Mouse (Mus musculus) lung, postnatal 0 days (tissue): ENCODE data around the gene Alpk3. TPM values are rescaled to one million over a fixed set of nuclear protein-coding genes. Genes with fewer than 3 reads are reported as not detected.

Experiments used
- ATAC-seq: fragments of 200-750 bp; cut with Nextera tagmentation; 2 replicates; pipeline ENCODE4 v1.8.0; 2017; ENCODE audit warnings: moderate library complexity
- DNase-seq: peaks from one replicate; pipeline ENCODE4 v3.0.0-alpha.2; 2016; ENCODE audit warnings: low spot score
- H3K27ac ChIP-seq: fragments of 300-500 bp; sonication (generic); 2 replicates; pipeline ENCODE4 v1.5.1; 2014; ENCODE audit warnings: antibody characterized with exemption, mild to moderate bottlenecking, low read length, mixed read lengths
- H3K27me3 ChIP-seq: fragments of 300-500 bp; sonication (generic); replicated peaks from 2 replicates; pipeline ENCODE4 v1.6.1; 2014; ENCODE audit warnings: low read length, mixed read lengths; ENCODE audit not compliant: insufficient read depth
- H3K36me3 ChIP-seq: fragments of 300-500 bp; sonication (generic); 2 replicates; pipeline ENCODE4 v1.6.1; 2014; ENCODE audit warnings: low read length, mixed read lengths; ENCODE audit not compliant: insufficient read depth
- H3K4me1 ChIP-seq: fragments of 300-500 bp; sonication (generic); 2 replicates; pipeline ENCODE4 v1.6.1; 2014; ENCODE audit warnings: antibody characterized with exemption, low read depth, low read length, mixed read lengths; ENCODE audit not compliant: insufficient read depth
- H3K4me2 ChIP-seq: fragments of 300-500 bp; sonication (generic); replicated peaks from 2 replicates; pipeline ENCODE4 v1.6.1; 2014; ENCODE audit warnings: low read depth, mild to moderate bottlenecking, low read length, moderate library complexity, mixed read lengths
- H3K4me3 ChIP-seq: fragments of 300-500 bp; sonication (generic); 2 replicates; pipeline ENCODE4 v1.5.1; 2014; ENCODE audit warnings: low read depth, low read length
- H3K9ac ChIP-seq: fragments of 300-500 bp; sonication (generic); replicated peaks from 2 replicates; pipeline ENCODE4 v1.6.1; 2014; ENCODE audit warnings: low read depth, mild to moderate bottlenecking
- H3K9me3 ChIP-seq: fragments of 300-500 bp; sonication (generic); 2 replicates; pipeline ENCODE4 v1.6.1; 2016; ENCODE audit warnings: low read length, mixed read lengths
- CTCF ChIP-seq: IDR thresholded peaks from 2 replicates; pipeline ENCODE4 v1.5.1; 2016; ENCODE audit warnings: antibody characterized with exemption, mild to moderate bottlenecking
- EP300 ChIP-seq: IDR thresholded peaks from 2 replicates; pipeline ENCODE4 v1.6.1; 2016; ENCODE audit warnings: antibody characterized with exemption, mild to moderate bottlenecking, control low read depth
- WGBS: fragments of 180-500 bp; shearing (Covaris S2); extraction: QIAGEN DNeasy Blood & Tissue Kit; methylation state at CpG from one replicate; pipeline ENCODE4 v1.1.7; 2014; 5-methylcytosine and 5-hydroxymethylcytosine counted together
- polyA plus RNA-seq: library from polyadenylated mRNA; unstranded; fragments of >200 nt; fragmentation: Nextera tagmentation; extraction: Ambion mirVana; gene quantifications from 2 replicates; pipeline ENCODE4 v1.2.1, GENCODE M21; 2015

The Alpk3 gene
- 0.70 and 0.80 TPM in 2 replicates for polyA plus RNA-seq

- Histone ChIP-seq H3K9ac (0 out of 2 replicates have a peak within 1 kb of the TSS, but pooled peaks have one; percentile 19), H3K4me1 (peaks cover 16% of the 10 kb centered on the region; the same call in 1 of the 2 replicates), H3K27me3 (no peaks in the 10 kb centered on the region), H3K9me3 (no peaks in the 10 kb centered on the region), H3K27ac (peak within 1 kb of the TSS; percentile 83), H3K36me3 (no peaks in the 10 kb centered on the region), H3K4me3 (no peak within 1 kb of the TSS), H3K4me2 (0 out of 2 replicates have a peak within 1 kb of the TSS, but pooled peaks have one; percentile 19)
- TF ChIP-seq CTCF (no peak), EP300 (no peak)
- 30% methylated on average over 27 of the region's 27 CpGs for WGBS
- DNase-seq, result peak; percentile 46
- ATAC-seq, result peak; percentile 75
These were observed at the start of gene Alpk3 for GRCm38 (mm10) chr7:81057471-81057870. Gene Alpk3 (plus strand): TSS chr7:81057600.

GRCm38 (mm10) chr7:81008285-81008684 is 49.1 kb upstream of the Alpk3 start:
- WGBS, result 55% methylated on average over 3 of the region's 3 CpGs
- no peaks in the 10 kb centered on the region for H3K9me3 ChIP-seq
- H3K4me2 ChIP-seq, result no peak overlapping the region
- H3K27me3 ChIP-seq, result no peaks in the 10 kb centered on the region
- DNase-seq (no peak), ATAC-seq (no peak)
- no peaks in the 10 kb centered on the region; the same call in 1 of the 2 replicates for H3K4me1 ChIP-seq
- no peak overlapping the region for H3K4me3 ChIP-seq
- no peak for TF ChIP-seq CTCF
- TF ChIP-seq EP300, result no peak
- H3K9ac ChIP-seq, result no peak overlapping the region
- no peak overlapping the region for H3K27ac ChIP-seq
- H3K36me3 ChIP-seq, result no peaks in the 10 kb centered on the region

- no peaks in the 10 kb centered on the region for H3K4me1 ChIP-seq
- H3K36me3 ChIP-seq, result no peaks in the 10 kb centered on the region
- no peaks in the 10 kb centered on the region for H3K9me3 ChIP-seq
- H3K27me3 ChIP-seq, result no peaks in the 10 kb centered on the region
- no peak overlapping the region for H3K27ac ChIP-seq
- DNase-seq (no peak), ATAC-seq (no peak)
- no peak overlapping the region for H3K4me2 ChIP-seq
- no peak for TF ChIP-seq EP300
- TF ChIP-seq CTCF, result no peak
- WGBS, result 85% methylated on average over 3 of the region's 3 CpGs
- no peak overlapping the region for H3K4me3 ChIP-seq
- H3K9ac ChIP-seq, result no peak overlapping the region
These were observed 45.8 kb upstream of the Alpk3 start for GRCm38 (mm10) chr7:81011576-81011975.

- H3K4me3 ChIP-seq, result no peak overlapping the region
- H3K36me3 ChIP-seq, result peaks cover 20% of the 10 kb centered on the region
- H3K27me3 ChIP-seq, result no peaks in the 10 kb centered on the region
- no peaks in the 10 kb centered on the region for H3K4me1 ChIP-seq
- WGBS, result 77% methylated on average over 11 of the region's 11 CpGs
- H3K9ac ChIP-seq, result no peak overlapping the region
- no peak for ATAC-seq
- no peaks in the 10 kb centered on the region for H3K9me3 ChIP-seq
- H3K4me2 ChIP-seq, result no peak overlapping the region
- no peak for DNase-seq
- H3K27ac ChIP-seq, result no peak overlapping the region
- no peak for TF ChIP-seq EP300
- no peak for TF ChIP-seq CTCF
These were observed 37.1 kb upstream of the Alpk3 start for GRCm38 (mm10) chr7:81020307-81020706.

GRCm38 (mm10) chr7:81022731-81023130 is 34.7 kb upstream of the Alpk3 start:
- ATAC-seq (no peak), DNase-seq (no peak)
- Histone ChIP-seq H3K27ac (no peak overlapping the region), H3K4me2 (no peak overlapping the region), H3K4me1 (no peaks in the 10 kb centered on the region), H3K4me3 (no peak overlapping the region), H3K27me3 (no peaks in the 10 kb centered on the region), H3K9me3 (no peaks in the 10 kb centered on the region), H3K36me3 (peaks cover 27% of the 10 kb centered on the region), H3K9ac (no peak overlapping the region)
- no peak for TF ChIP-seq CTCF
- no peak for TF ChIP-seq EP300

- H3K36me3 ChIP-seq, result peaks cover 27% of the 10 kb centered on the region
- H3K4me1 ChIP-seq, result no peaks in the 10 kb centered on the region
- H3K4me2 ChIP-seq, result no peak overlapping the region
- no peak for ATAC-seq
- no peaks in the 10 kb centered on the region for H3K27me3 ChIP-seq
- no peak for DNase-seq
- H3K9ac ChIP-seq, result no peak overlapping the region
- no peak overlapping the region for H3K4me3 ChIP-seq
- TF ChIP-seq EP300 (no peak), CTCF (peak; percentile 49)
- H3K9me3 ChIP-seq, result no peaks in the 10 kb centered on the region
- H3K27ac ChIP-seq, result no peak overlapping the region
- 71% methylated on average over 5 of the region's 5 CpGs for WGBS
These were observed 33.3 kb upstream of the Alpk3 start for GRCm38 (mm10) chr7:81024118-81024517.

GRCm38 (mm10) chr7:81024651-81025050 is 32.7 kb upstream of the Alpk3 start:
- 97% methylated on average over 9 of the region's 9 CpGs for WGBS
- Histone ChIP-seq H3K4me3 (no peak overlapping the region), H3K4me2 (no peak overlapping the region), H3K27me3 (no peaks in the 10 kb centered on the region), H3K27ac (no peak overlapping the region), H3K9ac (no peak overlapping the region), H3K9me3 (no peaks in the 10 kb centered on the region), H3K36me3 (peaks cover 27% of the 10 kb centered on the region), H3K4me1 (no peaks in the 10 kb centered on the region)
- TF ChIP-seq CTCF, result no peak
- TF ChIP-seq EP300, result no peak
- DNase-seq (no peak), ATAC-seq (no peak)
